Mouse (Mus musculus): ENCODE results near the gene Prdx5.

GRCm38 (mm10) chr19:6941372-6942248 lies 31.7 kb upstream of the Prdx5 start, which contains the start of gene Bad:
- TF ChIP-seq CTCF (IDR thresholded peaks at IDR 0.05; ENCODE audit: low read depth) (peak; percentile 11; the same call in 1 of the 2 replicates), EP300 (IDR thresholded peaks at IDR 0.05; ENCODE audit: low read depth) (peak; percentile 78)
